Mouse (Mus musculus): ENCODE measurements around the gene Flrt1. TPM values are rescaled to one million over a fixed set of nuclear protein-coding genes. Genes with fewer than 3 reads are reported as not detected.

Gene Flrt1
- polyA plus RNA-seq, 1 experiment from 2014 or later: 9.2 TPM

GRCm38 (mm10) chr19:7146376-7146775 lies 40.8 kb upstream of the Flrt1 start:
- peaks cover 34% of the 10 kb centered on the region for H3K4me1 ChIP-seq (ENCODE audit: control insufficient read depth, insufficient read depth, low read length)
- no peak overlapping the region for H3K9ac ChIP-seq (replicated peaks; ENCODE audit: low read depth, low read length)
- no peaks in the 10 kb centered on the region for H3K27me3 ChIP-seq (ENCODE audit: control insufficient read depth, insufficient read depth, low read length)
- no peak overlapping the region for H3K27ac ChIP-seq (ENCODE audit: low read length)
- WGBS: 73% methylated on average over 13 of the region's 13 CpGs
- H3K9me3 ChIP-seq (ENCODE audit: control insufficient read depth, low read depth, low read length): no peaks in the 10 kb centered on the region
- no peak overlapping the region for H3K4me3 ChIP-seq (ENCODE audit: low read depth, low read length)
- no peak for ATAC-seq (ENCODE audit: insufficient number of reproducible peaks, insufficient read depth, low FRiP score, low read depth)
- no peaks in the 10 kb centered on the region for H3K36me3 ChIP-seq (ENCODE audit: control insufficient read depth, insufficient read depth, low read length)
- H3K4me2 ChIP-seq (replicated peaks; ENCODE audit: low read depth, low read length): no peak overlapping the region

- Histone ChIP-seq H3K36me3 (ENCODE audit: control insufficient read depth, insufficient read depth, low read length) (no peaks in the 10 kb centered on the region), H3K27ac (ENCODE audit: low read length) (no peak overlapping the region), H3K9ac (replicated peaks; ENCODE audit: low read depth, low read length) (no peak overlapping the region), H3K9me3 (ENCODE audit: control insufficient read depth, low read depth, low read length) (no peaks in the 10 kb centered on the region), H3K4me3 (ENCODE audit: low read depth, low read length) (no peak overlapping the region; the same call in 1 of the 2 replicates), H3K4me1 (ENCODE audit: control insufficient read depth, insufficient read depth, low read length) (peaks cover 29% of the 10 kb centered on the region), H3K4me2 (replicated peaks; ENCODE audit: low read depth, low read length) (peak overlapping the region; percentile 62), H3K27me3 (ENCODE audit: control insufficient read depth, insufficient read depth, low read length) (no peaks in the 10 kb centered on the region)
- WGBS: 74% methylated on average over 3 of the region's 3 CpGs
- no peak for ATAC-seq (ENCODE audit: insufficient number of reproducible peaks, insufficient read depth, low FRiP score, low read depth)
Measured at GRCm38 (mm10) chr19:7144458-7144857, 38.9 kb upstream of the Flrt1 start.

- ATAC-seq (ENCODE audit: insufficient number of reproducible peaks, insufficient read depth, low FRiP score, low read depth): peak; percentile 17; the same call in 1 of the 2 replicates
- WGBS: 2% methylated on average over 20 of the region's 20 CpGs
- Histone ChIP-seq H3K27ac (ENCODE audit: low read length) (no peak overlapping the region), H3K36me3 (ENCODE audit: control insufficient read depth, insufficient read depth, low read length) (no peaks in the 10 kb centered on the region), H3K9ac (replicated peaks; ENCODE audit: low read depth, low read length) (no peak overlapping the region; the same call in 1 of the 2 replicates), H3K9me3 (ENCODE audit: control insufficient read depth, low read depth, low read length) (no peaks in the 10 kb centered on the region), H3K4me2 (replicated peaks; ENCODE audit: low read depth, low read length) (peak overlapping the region; percentile 62), H3K4me1 (ENCODE audit: control insufficient read depth, insufficient read depth, low read length) (peaks cover 31% of the 10 kb centered on the region), H3K4me3 (ENCODE audit: low read depth, low read length) (peak overlapping the region; percentile 21; the same call in 1 of the 2 replicates), H3K27me3 (ENCODE audit: control insufficient read depth, insufficient read depth, low read length) (no peaks in the 10 kb centered on the region)
Measured at GRCm38 (mm10) chr19:7143854-7144253, 38.3 kb upstream of the Flrt1 start.

- H3K9ac ChIP-seq (replicated peaks; ENCODE audit: low read depth, low read length): no peak overlapping the region
- no peaks in the 10 kb centered on the region for H3K27me3 ChIP-seq (ENCODE audit: control insufficient read depth, insufficient read depth, low read length)
- H3K9me3 ChIP-seq (ENCODE audit: control insufficient read depth, low read depth, low read length): no peaks in the 10 kb centered on the region
- 33% methylated on average over 4 of the region's 5 CpGs for WGBS
- no peak overlapping the region for H3K4me2 ChIP-seq (replicated peaks; ENCODE audit: low read depth, low read length)
- peaks cover 38% of the 10 kb centered on the region for H3K4me1 ChIP-seq (ENCODE audit: control insufficient read depth, insufficient read depth, low read length)
- peak overlapping the region; percentile 23; the same call in 1 of the 2 replicates for H3K27ac ChIP-seq (ENCODE audit: low read length)
- no peak overlapping the region for H3K4me3 ChIP-seq (ENCODE audit: low read depth, low read length)
- H3K36me3 ChIP-seq (ENCODE audit: control insufficient read depth, insufficient read depth, low read length): no peaks in the 10 kb centered on the region
- ATAC-seq (ENCODE audit: insufficient number of reproducible peaks, insufficient read depth, low FRiP score, low read depth): peak; percentile 43; the same call in 1 of the 2 replicates
Measured at GRCm38 (mm10) chr19:7142207-7142915, 36.8 kb upstream of the Flrt1 start.

- H3K4me2 ChIP-seq (replicated peaks; ENCODE audit: low read depth, low read length): no peak overlapping the region
Measured at GRCm38 (mm10) chr19:7140856-7141421, 35.4 kb upstream of the Flrt1 start.

GRCm38 (mm10) chr19:7140373-7140772 lies 34.8 kb upstream of the Flrt1 start:
- Histone ChIP-seq H3K4me2 (replicated peaks; ENCODE audit: low read depth, low read length) (no peak overlapping the region), H3K9ac (replicated peaks; ENCODE audit: low read depth, low read length) (no peak overlapping the region), H3K4me3 (ENCODE audit: low read depth, low read length) (no peak overlapping the region), H3K27me3 (ENCODE audit: control insufficient read depth, insufficient read depth, low read length) (no peaks in the 10 kb centered on the region), H3K4me1 (ENCODE audit: control insufficient read depth, insufficient read depth, low read length) (peaks cover 54% of the 10 kb centered on the region), H3K27ac (ENCODE audit: low read length) (no peak overlapping the region), H3K9me3 (ENCODE audit: control insufficient read depth, low read depth, low read length) (no peaks in the 10 kb centered on the region), H3K36me3 (ENCODE audit: control insufficient read depth, insufficient read depth, low read length) (no peaks in the 10 kb centered on the region)
- WGBS: 69% methylated on average over 6 of the region's 6 CpGs
- no peak for ATAC-seq (ENCODE audit: insufficient number of reproducible peaks, insufficient read depth, low FRiP score, low read depth)

More at GRCm38 (mm10) chr19:7140856-7141421, 35.4 kb upstream of the Flrt1 start:
- no peaks in the 10 kb centered on the region for H3K36me3 ChIP-seq (ENCODE audit: control insufficient read depth, insufficient read depth, low read length)
- peaks cover 48% of the 10 kb centered on the region for H3K4me1 ChIP-seq (ENCODE audit: control insufficient read depth, insufficient read depth, low read length)
- H3K27me3 ChIP-seq (ENCODE audit: control insufficient read depth, insufficient read depth, low read length): no peaks in the 10 kb centered on the region
- no peaks in the 10 kb centered on the region for H3K9me3 ChIP-seq (ENCODE audit: control insufficient read depth, low read depth, low read length)
- WGBS: 69% methylated on average over 12 of the region's 12 CpGs
- no peak overlapping the region for H3K9ac ChIP-seq (replicated peaks; ENCODE audit: low read depth, low read length)
- no peak for ATAC-seq (ENCODE audit: insufficient number of reproducible peaks, insufficient read depth, low FRiP score, low read depth)
- no peak overlapping the region for H3K4me3 ChIP-seq (ENCODE audit: low read depth, low read length)
- no peak overlapping the region for H3K27ac ChIP-seq (ENCODE audit: low read length)

GRCm38 (mm10) chr19:7139321-7139720 lies 33.8 kb upstream of the Flrt1 start:
- ATAC-seq (ENCODE audit: insufficient number of reproducible peaks, insufficient read depth, low FRiP score, low read depth): no peak
- Histone ChIP-seq H3K4me3 (ENCODE audit: low read depth, low read length) (no peak overlapping the region), H3K4me2 (replicated peaks; ENCODE audit: low read depth, low read length) (no peak overlapping the region), H3K36me3 (ENCODE audit: control insufficient read depth, insufficient read depth, low read length) (no peaks in the 10 kb centered on the region), H3K27ac (ENCODE audit: low read length) (no peak overlapping the region), H3K4me1 (ENCODE audit: control insufficient read depth, insufficient read depth, low read length) (peaks cover 64% of the 10 kb centered on the region), H3K9me3 (ENCODE audit: control insufficient read depth, low read depth, low read length) (no peaks in the 10 kb centered on the region), H3K9ac (replicated peaks; ENCODE audit: low read depth, low read length) (no peak overlapping the region), H3K27me3 (ENCODE audit: control insufficient read depth, insufficient read depth, low read length) (no peaks in the 10 kb centered on the region)
- 65% methylated on average over 4 of the region's 4 CpGs for WGBS

- Histone ChIP-seq H3K4me2 (replicated peaks; ENCODE audit: low read depth, low read length) (no peak overlapping the region), H3K36me3 (ENCODE audit: control insufficient read depth, insufficient read depth, low read length) (no peaks in the 10 kb centered on the region), H3K27ac (ENCODE audit: low read length) (peak overlapping the region; percentile 15; the same call in 1 of the 2 replicates), H3K4me1 (ENCODE audit: control insufficient read depth, insufficient read depth, low read length) (peaks cover 66% of the 10 kb centered on the region), H3K4me3 (ENCODE audit: low read depth, low read length) (no peak overlapping the region), H3K27me3 (ENCODE audit: control insufficient read depth, insufficient read depth, low read length) (no peaks in the 10 kb centered on the region), H3K9me3 (ENCODE audit: control insufficient read depth, low read depth, low read length) (no peaks in the 10 kb centered on the region), H3K9ac (replicated peaks; ENCODE audit: low read depth, low read length) (no peak overlapping the region)
- no peak for ATAC-seq (ENCODE audit: insufficient number of reproducible peaks, insufficient read depth, low FRiP score, low read depth)
- 49% methylated on average over 14 of the region's 14 CpGs for WGBS
Measured at GRCm38 (mm10) chr19:7138327-7138726, 32.8 kb upstream of the Flrt1 start.
